Mouse (Mus musculus): ENCODE data around the gene Kif21a. TPM values are rescaled to one million over a fixed set of nuclear protein-coding genes. Genes with fewer than 3 reads are reported as not detected.
A peak's percentile ranks its signal among the peaks of the same experiment; 100 is the strongest.

The Kif21a gene
- polyA plus RNA-seq, 1 experiment from 2014 or later: 26.7 TPM

DNA sequence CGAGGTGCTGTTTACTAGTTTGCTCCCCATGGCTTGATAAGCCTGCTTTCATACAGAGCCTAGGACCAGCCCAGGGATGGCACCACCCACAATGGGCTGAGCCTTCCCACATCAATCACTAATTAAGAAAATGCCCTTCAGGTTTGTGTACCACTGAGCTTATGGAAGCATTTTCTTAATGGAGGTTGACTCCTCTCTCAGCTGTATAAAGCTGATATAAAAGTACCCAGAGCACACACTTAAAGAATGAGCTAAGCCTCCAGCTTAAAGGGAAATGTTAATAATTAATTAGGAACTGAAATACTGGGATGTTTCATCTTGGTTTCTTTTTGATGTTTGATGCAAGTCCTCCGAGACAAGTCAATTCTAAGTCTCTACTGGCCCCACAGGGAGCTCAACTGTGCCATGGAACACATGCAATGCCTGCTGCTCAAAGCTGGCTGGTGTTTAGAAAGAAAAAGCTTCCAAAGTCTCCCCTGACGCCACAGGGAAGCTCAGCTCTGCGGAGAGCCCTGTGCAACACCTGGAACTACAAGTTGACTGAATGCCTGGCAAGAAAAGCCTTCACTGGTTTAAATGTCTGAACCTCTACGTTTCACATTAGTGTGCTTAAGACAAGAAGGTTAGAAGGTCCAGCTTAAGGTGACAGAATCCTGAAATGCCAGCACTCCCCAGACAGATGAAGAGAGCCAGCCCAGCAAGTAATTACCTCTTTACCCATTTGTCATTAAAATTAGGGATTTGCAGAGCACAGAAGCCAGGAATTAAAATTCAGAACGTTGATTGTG lies 36.8 kb downstream of the Kif21a start:
- no peak for DNase-seq (ENCODE audit: extremely low spot score, low spot score)
- Histone ChIP-seq H3K27ac (peak overlapping the region; percentile 79), H3K36me3 (replicated peaks) (peaks cover 4% of the 10 kb centered on the region; the same call in 1 of the 2 replicates), H3K27me3 (ENCODE audit: poor library complexity, severe bottlenecking) (no peaks in the 10 kb centered on the region), H3K9me3 (no peaks in the 10 kb centered on the region), H3K4me3 (peak overlapping the region; percentile 13; the same call in 1 of the 2 replicates), H3K4me1 (peaks cover 83% of the 10 kb centered on the region)
- WGBS: 8% methylated on average over 6 of the region's 6 CpGs

DNA sequence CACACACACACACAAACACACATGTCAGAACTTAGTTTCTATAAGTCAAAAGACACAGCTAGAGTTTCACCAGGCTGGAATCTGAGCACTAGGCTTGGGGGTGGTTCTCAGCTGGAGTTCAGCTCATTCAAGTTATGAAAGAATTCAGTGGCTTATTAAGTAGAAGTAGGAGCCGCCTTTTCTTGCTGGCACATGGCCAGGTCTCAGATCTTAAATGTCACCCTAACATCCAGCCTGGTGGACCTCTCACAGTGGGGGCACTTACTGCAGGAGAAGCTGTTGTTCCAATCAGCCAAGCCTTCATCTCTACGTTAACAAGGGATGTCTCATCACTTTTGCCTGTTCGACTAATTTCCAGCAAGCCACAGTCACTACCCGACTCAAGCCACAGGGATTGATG lies 39.5 kb downstream of the Kif21a start:
- 34% methylated on average over 4 of the region's 4 CpGs for WGBS
- H3K27ac ChIP-seq: peak overlapping the region; percentile 66; the same call in 1 of the 2 replicates
- no peak for DNase-seq (ENCODE audit: extremely low spot score, low spot score)
- peaks cover 56% of the 10 kb centered on the region for H3K4me1 ChIP-seq
- peaks cover 2% of the 10 kb centered on the region; the same call in 1 of the 2 replicates for H3K36me3 ChIP-seq (replicated peaks)
- no peaks in the 10 kb centered on the region for H3K27me3 ChIP-seq (ENCODE audit: poor library complexity, severe bottlenecking)
- no peaks in the 10 kb centered on the region for H3K9me3 ChIP-seq
- H3K4me3 ChIP-seq: no peak overlapping the region

DNA sequence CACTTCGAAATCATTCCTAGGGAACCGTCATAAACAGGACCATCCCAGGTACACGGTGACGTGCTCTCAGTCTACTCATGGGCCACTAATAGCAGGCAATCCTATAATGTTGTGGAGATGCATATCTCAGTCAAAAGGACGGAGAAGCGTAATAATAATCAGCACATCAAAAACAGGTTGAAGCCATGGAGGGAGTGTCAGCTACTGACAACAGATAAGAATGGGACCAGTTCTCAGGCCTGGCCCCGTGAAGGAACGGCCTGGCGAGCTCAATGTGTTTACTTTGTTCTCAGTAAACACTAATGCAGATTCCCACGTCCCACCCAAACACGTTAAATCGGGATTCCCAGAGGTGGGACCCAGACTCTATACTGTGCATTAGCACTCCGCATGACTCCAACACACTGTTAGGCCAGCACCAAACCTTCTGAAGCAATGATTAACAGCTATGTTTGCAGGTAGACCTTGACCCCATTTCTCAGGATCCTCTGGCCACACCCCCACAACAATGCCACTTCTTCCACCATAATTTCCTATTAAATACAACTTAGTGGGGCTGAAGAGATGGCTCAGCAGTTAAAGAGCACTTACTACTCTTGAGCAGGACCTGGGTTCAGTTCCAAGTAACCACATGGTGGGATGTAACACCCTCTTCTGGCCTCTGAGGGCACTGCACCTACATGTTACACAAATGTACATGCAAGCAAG lies 42.5 kb downstream of the Kif21a start:
- no peak for DNase-seq (ENCODE audit: extremely low spot score, low spot score)
- Histone ChIP-seq H3K4me1 (peaks cover 43% of the 10 kb centered on the region), H3K4me3 (no peak overlapping the region), H3K27me3 (ENCODE audit: poor library complexity, severe bottlenecking) (no peaks in the 10 kb centered on the region), H3K36me3 (replicated peaks) (no peaks in the 10 kb centered on the region; the same call in 1 of the 2 replicates), H3K27ac (no peak overlapping the region), H3K9me3 (no peaks in the 10 kb centered on the region)
- WGBS: 95% methylated on average over 13 of the region's 13 CpGs

DNA sequence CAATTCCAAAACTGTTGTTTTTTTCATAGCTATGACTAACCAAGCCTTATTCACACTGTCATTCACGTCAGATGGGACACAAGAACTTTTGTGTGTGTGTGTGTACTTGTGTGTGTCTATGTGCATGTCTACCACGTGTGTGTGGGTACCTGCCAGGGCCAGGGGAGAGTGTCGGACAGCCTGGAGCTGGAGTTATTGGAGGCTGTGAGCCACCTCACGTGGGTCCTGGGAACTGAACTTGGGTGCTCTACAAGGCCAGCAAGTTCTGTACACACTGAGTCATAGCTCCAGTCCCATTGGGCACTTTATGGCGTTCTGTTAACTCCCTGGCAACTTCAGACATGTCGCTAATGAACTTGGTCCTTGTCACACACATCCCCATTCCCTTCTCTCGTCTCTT lies 45.0 kb downstream of the Kif21a start:
- 93% methylated on average over 7 of the region's 7 CpGs for WGBS
- Histone ChIP-seq H3K27me3 (ENCODE audit: poor library complexity, severe bottlenecking) (no peaks in the 10 kb centered on the region), H3K4me3 (no peak overlapping the region), H3K4me1 (peaks cover 41% of the 10 kb centered on the region), H3K36me3 (replicated peaks) (no peaks in the 10 kb centered on the region; the same call in 1 of the 2 replicates), H3K27ac (no peak overlapping the region), H3K9me3 (no peaks in the 10 kb centered on the region)
- no peak for DNase-seq (ENCODE audit: extremely low spot score, low spot score)

DNA sequence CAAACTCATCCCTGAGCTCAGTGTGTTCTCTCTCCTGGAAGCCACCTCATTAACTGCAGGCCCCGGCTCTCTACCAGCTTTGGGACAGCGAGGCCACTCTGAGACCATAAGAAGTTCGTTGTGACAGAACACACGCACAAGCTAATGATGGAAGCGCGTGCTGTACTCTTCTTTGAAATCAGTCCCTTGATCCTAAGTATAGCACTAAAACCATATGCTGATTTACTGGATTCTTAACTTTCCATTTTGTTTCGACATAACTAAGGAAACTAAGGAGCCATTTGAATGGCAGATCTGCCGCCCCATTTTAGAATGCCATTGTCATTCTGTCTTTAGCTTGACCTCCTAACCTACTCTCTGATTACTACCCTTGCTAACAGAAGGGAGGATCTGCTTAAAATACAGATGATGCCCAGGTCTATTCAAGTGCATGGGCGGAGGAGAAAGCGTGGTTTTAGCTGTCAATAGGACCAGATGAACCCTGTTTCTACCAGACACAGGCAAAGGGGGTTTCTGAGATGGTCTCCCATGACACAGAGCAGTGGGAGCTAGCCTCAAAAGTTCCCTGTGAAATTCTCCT lies 48.6 kb downstream of the Kif21a start:
- WGBS: 53% methylated on average over 10 of the region's 10 CpGs
- Histone ChIP-seq H3K4me3 (peak overlapping the region; percentile 22; the same call in 1 of the 2 replicates), H3K27me3 (ENCODE audit: poor library complexity, severe bottlenecking) (no peaks in the 10 kb centered on the region), H3K36me3 (replicated peaks) (peaks cover 18% of the 10 kb centered on the region), H3K4me1 (peaks cover 53% of the 10 kb centered on the region), H3K27ac (peak overlapping the region; percentile 80), H3K9me3 (no peaks in the 10 kb centered on the region)
- DNase-seq (ENCODE audit: extremely low spot score, low spot score): no peak

DNA sequence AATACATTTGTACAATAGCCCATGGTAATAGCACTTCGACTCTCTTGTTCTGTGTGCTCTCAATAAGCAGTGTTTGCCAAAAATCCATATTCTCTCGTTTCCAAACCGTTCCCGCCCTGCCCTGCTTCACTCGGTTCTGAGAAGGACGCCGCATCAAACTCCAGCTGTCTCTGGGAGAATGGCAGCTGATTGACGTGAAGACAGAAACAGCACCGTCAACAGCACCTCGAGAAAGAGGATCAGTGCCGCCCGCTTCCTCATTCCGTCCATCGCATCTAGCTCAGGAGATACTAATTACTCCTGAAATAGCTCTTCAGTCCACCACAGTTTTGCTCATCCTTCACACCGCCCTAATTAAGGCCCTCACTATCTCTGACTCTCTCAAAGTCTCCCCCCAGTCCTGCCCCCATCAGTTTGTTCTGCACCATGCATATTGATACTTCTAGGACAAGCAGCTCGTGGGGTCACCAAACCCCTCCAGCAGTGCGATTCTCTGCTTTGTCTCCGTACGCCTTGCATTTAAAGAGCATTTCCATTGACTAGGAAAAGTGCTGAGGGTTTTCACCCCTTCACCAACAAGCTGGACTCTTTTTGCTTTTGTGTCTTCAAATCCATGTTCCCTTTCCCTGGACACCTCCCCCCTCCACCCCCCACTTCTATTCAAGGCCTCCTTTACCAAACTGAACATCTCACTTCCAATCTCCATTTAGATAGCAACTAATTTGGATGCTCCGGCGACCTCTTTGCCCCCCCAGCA lies 49.3 kb downstream of the Kif21a start:
- H3K36me3 ChIP-seq (replicated peaks): peaks cover 25% of the 10 kb centered on the region
- no peak for DNase-seq (ENCODE audit: extremely low spot score, low spot score)
- H3K4me3 ChIP-seq: peak overlapping the region; percentile 22; the same call in 1 of the 2 replicates
- peak overlapping the region; percentile 80 for H3K27ac ChIP-seq
- H3K9me3 ChIP-seq: no peaks in the 10 kb centered on the region
- H3K27me3 ChIP-seq (ENCODE audit: poor library complexity, severe bottlenecking): no peaks in the 10 kb centered on the region
- peaks cover 53% of the 10 kb centered on the region for H3K4me1 ChIP-seq
- 48% methylated on average over 21 of the region's 21 CpGs for WGBS

DNA sequence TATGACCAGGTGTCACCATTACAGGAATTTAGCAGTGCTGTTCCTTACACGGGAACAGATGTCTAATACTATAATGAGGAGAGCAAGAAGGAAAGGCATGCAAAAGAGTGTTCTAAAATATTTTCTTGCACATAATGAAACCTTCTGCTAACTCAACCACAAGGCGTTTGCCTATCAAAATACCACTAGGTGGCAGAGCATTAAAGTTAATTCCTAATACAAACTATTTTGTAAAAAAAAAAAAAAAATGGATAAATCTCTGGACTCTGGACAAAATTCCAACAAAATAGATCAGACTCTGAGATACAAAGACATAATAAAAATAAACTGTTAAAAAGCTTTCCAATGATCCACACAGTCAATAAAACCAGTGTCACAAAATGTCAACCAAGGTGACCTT lies 56.9 kb downstream of the Kif21a start:
- Histone ChIP-seq H3K4me1 (peaks cover 5% of the 10 kb centered on the region), H3K36me3 (replicated peaks) (peaks cover 88% of the 10 kb centered on the region), H3K27me3 (ENCODE audit: poor library complexity, severe bottlenecking) (no peaks in the 10 kb centered on the region), H3K4me3 (no peak overlapping the region), H3K9me3 (no peaks in the 10 kb centered on the region), H3K27ac (no peak overlapping the region)
- WGBS: 76% methylated on average over 2 of the region's 2 CpGs
- DNase-seq (ENCODE audit: extremely low spot score, low spot score): no peak

DNA sequence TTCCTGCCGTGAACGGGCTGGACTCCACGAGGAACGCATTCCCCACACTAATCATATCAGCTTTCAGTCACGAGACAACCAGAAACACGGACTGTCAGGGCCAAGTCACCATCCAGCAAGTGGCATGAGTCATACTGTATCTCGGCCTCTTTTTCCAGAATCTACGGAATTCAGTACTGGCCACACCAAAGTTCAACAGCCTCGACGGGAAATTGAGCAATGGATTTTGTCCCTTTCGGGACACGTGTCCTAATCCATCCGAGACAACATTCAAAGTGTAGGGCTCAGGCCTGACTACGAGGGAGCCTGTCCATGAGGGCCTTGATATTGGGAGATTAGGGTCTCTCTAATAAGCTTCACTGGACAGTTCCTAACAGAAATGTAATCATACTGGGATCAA lies 57.4 kb downstream of the Kif21a start:
- no peaks in the 10 kb centered on the region; the same call in 1 of the 2 replicates for H3K4me1 ChIP-seq
- H3K4me3 ChIP-seq: no peak overlapping the region
- H3K9me3 ChIP-seq: no peaks in the 10 kb centered on the region
- no peak overlapping the region for H3K27ac ChIP-seq
- no peak for DNase-seq (ENCODE audit: extremely low spot score, low spot score)
- no peaks in the 10 kb centered on the region for H3K27me3 ChIP-seq (ENCODE audit: poor library complexity, severe bottlenecking)
- peaks cover 88% of the 10 kb centered on the region for H3K36me3 ChIP-seq (replicated peaks)
- WGBS: 95% methylated on average over 14 of the region's 14 CpGs

DNA sequence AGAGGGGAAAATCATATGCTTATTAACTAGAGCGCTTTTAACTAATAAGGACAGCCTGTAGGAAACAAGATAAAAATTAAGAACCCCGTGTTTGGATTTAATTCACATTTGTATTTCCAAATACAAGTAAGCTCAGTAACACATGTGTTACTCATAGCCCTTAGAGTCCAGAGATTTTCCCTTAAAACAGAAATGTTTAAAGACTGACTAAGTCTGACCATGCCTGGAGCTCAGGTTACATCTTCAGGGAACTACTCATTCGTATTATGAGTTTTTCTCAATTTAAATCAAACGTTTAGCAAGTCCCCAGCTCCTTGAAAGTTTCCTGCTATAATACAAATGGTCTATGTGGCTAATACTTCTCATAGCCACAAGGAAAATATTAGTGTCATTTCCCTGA lies 57.9 kb downstream of the Kif21a start:
- no peaks in the 10 kb centered on the region for H3K9me3 ChIP-seq
- WGBS: 89% methylated on average over 4 of the region's 4 CpGs

DNA sequence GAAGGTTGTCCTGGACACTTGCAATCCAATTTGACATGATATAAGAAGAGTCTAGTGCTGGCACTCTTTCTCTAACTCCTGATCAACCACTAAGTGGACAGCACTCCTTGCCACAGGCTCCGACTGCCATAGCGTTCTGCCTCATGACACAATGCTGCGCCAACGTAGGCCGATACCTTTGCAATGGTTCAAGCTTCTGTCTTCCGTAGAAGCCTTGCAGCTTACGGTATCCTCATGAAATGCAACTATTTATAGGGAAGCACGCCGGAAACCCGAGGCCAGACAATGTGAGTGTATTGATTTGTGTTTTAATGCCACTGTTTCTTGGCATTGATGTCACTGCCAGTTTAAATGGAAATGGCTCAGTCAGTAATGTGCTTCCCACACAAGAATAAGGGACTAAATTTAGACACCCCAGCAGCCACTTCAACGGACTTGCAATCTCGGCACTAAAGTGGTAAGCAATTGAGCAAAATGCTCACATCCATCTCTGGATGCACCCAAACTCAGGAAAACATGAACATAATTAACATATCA lies 62.0 kb downstream of the Kif21a start:
- no peaks in the 10 kb centered on the region for H3K4me1 ChIP-seq
- no peaks in the 10 kb centered on the region for H3K27me3 ChIP-seq (ENCODE audit: poor library complexity, severe bottlenecking)
- H3K27ac ChIP-seq: no peak overlapping the region
- H3K36me3 ChIP-seq (replicated peaks): peaks cover 90% of the 10 kb centered on the region
- H3K9me3 ChIP-seq: no peaks in the 10 kb centered on the region
- no peak overlapping the region for H3K4me3 ChIP-seq
- WGBS: 96% methylated on average over 12 of the region's 12 CpGs
- DNase-seq (ENCODE audit: extremely low spot score, low spot score): no peak

More for the DNA sequence above, 57.9 kb downstream of the Kif21a start:
- Histone ChIP-seq H3K27ac (no peak overlapping the region), H3K36me3 (replicated peaks) (peaks cover 88% of the 10 kb centered on the region), H3K4me3 (no peak overlapping the region), H3K4me1 (no peaks in the 10 kb centered on the region), H3K27me3 (ENCODE audit: poor library complexity, severe bottlenecking) (no peaks in the 10 kb centered on the region)
- no peak for DNase-seq (ENCODE audit: extremely low spot score, low spot score)

DNA sequence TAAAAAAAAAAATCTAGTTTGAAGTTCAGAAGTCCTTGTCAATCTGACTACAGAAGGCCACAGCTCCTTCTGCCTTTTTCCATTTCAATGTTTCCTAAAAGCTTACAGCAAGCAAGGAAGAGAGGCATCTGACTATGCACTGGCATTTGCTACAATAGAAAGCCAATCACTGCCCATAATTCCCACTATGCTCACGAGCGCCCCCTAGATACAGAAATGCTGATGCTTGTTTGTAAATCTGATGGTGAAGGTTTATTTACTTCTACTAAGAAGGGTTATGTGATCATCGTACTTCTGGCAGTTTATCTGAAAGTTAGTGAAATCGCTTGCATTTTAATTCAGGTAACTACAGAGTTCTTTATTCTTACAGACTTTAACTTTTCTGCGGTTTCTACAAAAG lies 73.8 kb downstream of the Kif21a start:
- 72% methylated on average over 5 of the region's 5 CpGs for WGBS
- DNase-seq (ENCODE audit: extremely low spot score, low spot score): no peak

More for the DNA sequence above, 73.8 kb downstream of the Kif21a start:
- Histone ChIP-seq H3K4me3 (no peak overlapping the region), H3K9me3 (peaks cover 16% of the 10 kb centered on the region), H3K27ac (no peak overlapping the region), H3K27me3 (ENCODE audit: poor library complexity, severe bottlenecking) (no peaks in the 10 kb centered on the region), H3K36me3 (replicated peaks) (peaks cover 65% of the 10 kb centered on the region), H3K4me1 (peaks cover 26% of the 10 kb centered on the region)

Data from forebrain, embryonic 10.5 days (tissue).